Mouse (Mus musculus): ENCODE results near the gene Zdhhc6. TPM values are rescaled to one million over a fixed set of nuclear protein-coding genes. Genes with fewer than 3 reads are reported as not detected.

The Zdhhc6 gene
- polyA plus RNA-seq, 1 experiment from 2014 or later, result 66.3 TPM

- ATAC-seq (ENCODE audit: low FRiP score) (no peak), DNase-seq (ENCODE audit: low spot score) (no peak)
- H3K4me2 ChIP-seq (replicated peaks), result peak overlapping the region; percentile 92
- no peaks in the 10 kb centered on the region for H3K9me3 ChIP-seq (ENCODE audit: control insufficient read depth, low read length)
- no peaks in the 10 kb centered on the region for H3K27me3 ChIP-seq (ENCODE audit: control insufficient read depth, insufficient read depth, low read length)
- peak overlapping the region; percentile 91 for H3K9ac ChIP-seq
- peaks cover 27% of the 10 kb centered on the region for H3K4me1 ChIP-seq (replicated peaks; ENCODE audit: control insufficient read depth, insufficient read depth, low read length)
- WGBS, result 64% methylated on average over 10 of the region's 10 CpGs
- H3K36me3 ChIP-seq (replicated peaks; ENCODE audit: control insufficient read depth, insufficient read depth), result peaks cover 11% of the 10 kb centered on the region; the same call in 1 of the 2 replicates
- H3K27ac ChIP-seq, result no peak overlapping the region
- peak overlapping the region; percentile 80 for H3K4me3 ChIP-seq (replicated peaks; ENCODE audit: low read length)
Measured at GRCm38 (mm10) chr19:55316901-55317300, 1.1 kb upstream of the Zdhhc6 start.

DNA sequence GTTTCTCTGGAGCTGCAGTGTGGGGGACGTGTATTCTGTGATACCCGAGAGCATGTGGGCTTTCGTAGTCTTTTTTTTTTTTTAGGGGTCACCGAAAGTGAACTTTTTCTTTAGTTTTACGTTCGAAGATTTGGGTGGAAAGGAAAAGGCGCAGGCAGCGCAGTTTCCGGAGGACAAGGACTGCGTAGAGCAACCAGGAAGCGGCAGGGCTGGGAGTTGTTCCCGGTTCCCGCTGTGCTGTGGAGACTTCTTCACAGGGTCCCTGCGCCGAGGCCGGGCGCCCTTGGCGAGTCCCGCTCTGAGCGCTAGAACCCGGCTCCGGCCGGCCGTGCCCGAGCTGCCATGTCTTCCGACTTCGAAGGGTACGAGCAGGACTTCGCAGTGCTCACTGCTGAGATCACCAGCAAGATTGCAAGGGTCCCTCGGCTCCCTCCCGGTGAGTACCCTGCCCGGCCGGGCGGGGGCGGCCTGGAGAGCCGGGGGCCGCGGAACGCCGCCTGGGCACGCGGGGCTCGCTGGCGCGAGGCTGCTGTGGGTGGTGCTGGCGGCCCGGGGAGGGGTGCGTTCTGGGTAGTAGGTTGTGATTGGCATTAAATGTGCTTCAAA, 380 bp upstream of the Zdhhc6 start, which contains the start of gene Vti1a:
Gene Vti1a, plus strand, starts transcription at position 187 of the 606 bp plus-strand sequence.
- H3K27me3 ChIP-seq (ENCODE audit: control insufficient read depth, insufficient read depth, low read length), result no peaks in the 10 kb centered on the region
- ATAC-seq (ENCODE audit: low FRiP score) (peak; percentile 93), DNase-seq (ENCODE audit: low spot score) (peak; percentile 93)
- peak within 1 kb of the TSS; percentile 92 for H3K4me2 ChIP-seq (replicated peaks)
- under 1% methylated on average over 48 of the region's 48 CpGs for WGBS
- peaks cover 27% of the 10 kb centered on the region for H3K4me1 ChIP-seq (replicated peaks; ENCODE audit: control insufficient read depth, insufficient read depth, low read length)
- peak within 1 kb of the TSS; percentile 91 for H3K9ac ChIP-seq
- no peaks in the 10 kb centered on the region for H3K9me3 ChIP-seq (ENCODE audit: control insufficient read depth, low read length)
- H3K4me3 ChIP-seq (replicated peaks; ENCODE audit: low read length), result peak within 1 kb of the TSS; percentile 80
- peak within 1 kb of the TSS; percentile 85 for H3K27ac ChIP-seq
- H3K36me3 ChIP-seq (replicated peaks; ENCODE audit: control insufficient read depth, insufficient read depth), result peaks cover 18% of the 10 kb centered on the region; the same call in 1 of the 2 replicates

GRCm38 (mm10) chr19:55313649-55314048, 2.2 kb downstream of the Zdhhc6 start:
- DNase-seq (ENCODE audit: low spot score), result no peak
- no peak overlapping the region for H3K4me3 ChIP-seq (replicated peaks; ENCODE audit: low read length)
- no peak overlapping the region for H3K9ac ChIP-seq
- no peaks in the 10 kb centered on the region for H3K27me3 ChIP-seq (ENCODE audit: control insufficient read depth, insufficient read depth, low read length)
- no peak overlapping the region for H3K27ac ChIP-seq
- H3K9me3 ChIP-seq (ENCODE audit: control insufficient read depth, low read length), result no peaks in the 10 kb centered on the region
- WGBS, result 100% methylated on average over 2 of the region's 2 CpGs
- no peak for ATAC-seq (ENCODE audit: low FRiP score)
- H3K4me2 ChIP-seq (replicated peaks), result no peak overlapping the region
- H3K36me3 ChIP-seq (replicated peaks; ENCODE audit: control insufficient read depth, insufficient read depth), result peaks cover 43% of the 10 kb centered on the region
- peaks cover 27% of the 10 kb centered on the region for H3K4me1 ChIP-seq (replicated peaks; ENCODE audit: control insufficient read depth, insufficient read depth, low read length)

DNA sequence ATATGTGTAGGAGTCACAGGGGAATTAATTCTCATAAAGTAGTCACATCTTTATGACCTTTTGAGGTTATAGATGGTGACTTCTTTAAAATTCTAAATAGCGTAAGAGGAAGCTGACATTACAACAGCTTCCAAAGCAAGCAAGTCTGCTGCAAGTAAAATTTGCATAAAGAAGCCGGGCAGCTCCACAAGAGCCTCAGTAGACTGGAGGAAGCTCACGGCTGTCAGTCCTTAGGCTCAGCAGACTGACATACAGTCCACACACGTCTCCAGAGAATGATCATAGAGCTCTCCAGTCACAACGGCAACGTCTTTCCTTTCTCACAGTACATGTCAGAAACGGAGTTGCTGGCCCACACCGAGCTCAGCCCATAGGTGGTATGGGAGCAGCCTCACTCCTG, 4.0 kb downstream of the Zdhhc6 start:
- H3K4me1 ChIP-seq (replicated peaks; ENCODE audit: control insufficient read depth, insufficient read depth, low read length), result peaks cover 23% of the 10 kb centered on the region
- H3K27me3 ChIP-seq (ENCODE audit: control insufficient read depth, insufficient read depth, low read length), result no peaks in the 10 kb centered on the region
- H3K4me3 ChIP-seq (replicated peaks; ENCODE audit: low read length), result no peak overlapping the region
- DNase-seq (ENCODE audit: low spot score), result no peak
- no peaks in the 10 kb centered on the region for H3K9me3 ChIP-seq (ENCODE audit: control insufficient read depth, low read length)
- ATAC-seq (ENCODE audit: low FRiP score), result no peak
- H3K9ac ChIP-seq, result no peak overlapping the region
- WGBS, result 95% methylated on average over 8 of the region's 8 CpGs
- no peak overlapping the region for H3K4me2 ChIP-seq (replicated peaks)
- H3K27ac ChIP-seq, result no peak overlapping the region
- H3K36me3 ChIP-seq (replicated peaks; ENCODE audit: control insufficient read depth, insufficient read depth), result peaks cover 59% of the 10 kb centered on the region

DNA sequence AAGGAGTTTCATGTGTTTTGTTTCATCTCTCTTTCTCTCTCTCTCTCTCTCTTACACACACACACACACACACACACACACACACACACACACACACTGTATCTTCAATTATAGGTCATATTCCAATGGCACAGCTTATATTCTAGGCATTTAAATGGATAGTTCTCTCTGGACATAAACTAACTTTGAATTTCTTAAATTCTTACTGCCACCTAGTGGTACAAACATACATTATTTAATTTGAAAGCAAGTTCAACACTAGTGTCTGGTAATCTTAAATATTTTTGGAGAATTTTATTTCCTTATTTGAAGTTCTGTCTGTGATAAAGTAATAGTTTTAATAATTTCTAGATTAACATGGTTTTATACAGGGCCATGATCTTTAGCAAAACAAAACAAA, 10.8 kb downstream of the Zdhhc6 start:
- no peak overlapping the region for H3K4me2 ChIP-seq (replicated peaks)
- DNase-seq (ENCODE audit: low spot score) (peak; percentile 56), ATAC-seq (ENCODE audit: low FRiP score) (no peak)
- no peak overlapping the region for H3K4me3 ChIP-seq (replicated peaks; ENCODE audit: low read length)
- peaks cover 84% of the 10 kb centered on the region for H3K36me3 ChIP-seq (replicated peaks; ENCODE audit: control insufficient read depth, insufficient read depth)
- no peaks in the 10 kb centered on the region for H3K4me1 ChIP-seq (replicated peaks; ENCODE audit: control insufficient read depth, insufficient read depth, low read length)
- H3K9ac ChIP-seq, result no peak overlapping the region
- no peaks in the 10 kb centered on the region for H3K9me3 ChIP-seq (ENCODE audit: control insufficient read depth, low read length)
- H3K27ac ChIP-seq, result no peak overlapping the region
- H3K27me3 ChIP-seq (ENCODE audit: control insufficient read depth, insufficient read depth, low read length), result no peaks in the 10 kb centered on the region

DNA sequence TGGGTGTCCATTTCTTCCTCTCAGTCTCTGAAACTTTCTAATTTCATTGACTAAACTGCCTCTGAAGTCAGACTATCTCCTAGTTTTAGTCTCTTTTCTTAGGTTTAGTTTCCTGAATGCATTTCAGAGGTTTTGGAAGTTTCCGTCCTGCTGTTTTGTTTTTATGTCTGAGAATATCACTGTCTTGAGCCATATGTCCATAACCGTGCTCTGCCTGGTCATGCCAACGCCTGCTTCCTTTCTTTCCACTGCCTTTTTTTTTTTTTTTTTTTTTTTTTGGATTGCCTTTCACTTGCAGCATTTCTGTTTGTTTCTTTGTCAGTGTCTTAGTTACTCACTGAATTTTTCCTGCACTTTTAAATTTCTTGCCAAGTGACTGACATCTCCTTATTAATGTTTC, 15.3 kb downstream of the Zdhhc6 start:
- 93% methylated on average over 3 of the region's 3 CpGs for WGBS
- Histone ChIP-seq H3K4me2 (replicated peaks) (no peak overlapping the region), H3K9ac (no peak overlapping the region), H3K36me3 (replicated peaks; ENCODE audit: control insufficient read depth, insufficient read depth) (peaks cover 84% of the 10 kb centered on the region), H3K4me1 (replicated peaks; ENCODE audit: control insufficient read depth, insufficient read depth, low read length) (no peaks in the 10 kb centered on the region), H3K4me3 (replicated peaks; ENCODE audit: low read length) (no peak overlapping the region), H3K27me3 (ENCODE audit: control insufficient read depth, insufficient read depth, low read length) (no peaks in the 10 kb centered on the region), H3K9me3 (ENCODE audit: control insufficient read depth, low read length) (no peaks in the 10 kb centered on the region), H3K27ac (no peak overlapping the region)
- DNase-seq (ENCODE audit: low spot score), result no peak
- no peak for ATAC-seq (ENCODE audit: low FRiP score)

GRCm38 (mm10) chr19:55299378-55299777, 16.5 kb downstream of the Zdhhc6 start:
- Histone ChIP-seq H3K4me2 (replicated peaks) (no peak overlapping the region), H3K27ac (no peak overlapping the region)
- WGBS, result 100% methylated on average over 1 of the region's 1 CpGs

DNA sequence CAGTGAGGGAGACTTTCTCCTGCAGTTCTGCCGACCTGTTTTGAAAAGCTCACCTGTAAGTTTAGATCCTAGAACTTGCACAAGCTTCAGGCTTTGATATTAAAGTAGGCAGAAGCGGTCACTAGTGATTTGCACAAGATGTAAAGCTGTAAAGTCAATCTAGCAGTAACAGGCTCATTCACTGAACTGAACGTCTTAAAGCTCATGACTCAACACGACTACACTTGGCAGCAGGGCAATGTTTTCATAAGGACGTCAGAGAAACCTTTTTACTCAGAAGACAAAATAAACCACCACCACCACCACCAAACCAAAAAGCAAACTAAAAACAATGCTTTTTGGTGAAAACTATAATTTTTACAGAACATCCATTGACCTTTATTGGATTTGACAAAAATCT, 17.9 kb downstream of the Zdhhc6 start:
- H3K4me2 ChIP-seq (replicated peaks), result no peak overlapping the region
- H3K9me3 ChIP-seq (ENCODE audit: control insufficient read depth, low read length), result no peaks in the 10 kb centered on the region
- ATAC-seq (ENCODE audit: low FRiP score) (no peak), DNase-seq (ENCODE audit: low spot score) (no peak)
- no peaks in the 10 kb centered on the region for H3K27me3 ChIP-seq (ENCODE audit: control insufficient read depth, insufficient read depth, low read length)
- H3K9ac ChIP-seq, result no peak overlapping the region
- WGBS, result 92% methylated on average over 5 of the region's 5 CpGs
- H3K4me1 ChIP-seq (replicated peaks; ENCODE audit: control insufficient read depth, insufficient read depth, low read length), result no peaks in the 10 kb centered on the region
- H3K4me3 ChIP-seq (replicated peaks; ENCODE audit: low read length), result no peak overlapping the region
- no peak overlapping the region for H3K27ac ChIP-seq
- peaks cover 79% of the 10 kb centered on the region for H3K36me3 ChIP-seq (replicated peaks; ENCODE audit: control insufficient read depth, insufficient read depth)

More at GRCm38 (mm10) chr19:55299378-55299777, 16.5 kb downstream of the Zdhhc6 start:
- Histone ChIP-seq H3K27me3 (ENCODE audit: control insufficient read depth, insufficient read depth, low read length) (no peaks in the 10 kb centered on the region), H3K4me3 (replicated peaks; ENCODE audit: low read length) (no peak overlapping the region), H3K9me3 (ENCODE audit: control insufficient read depth, low read length) (no peaks in the 10 kb centered on the region), H3K36me3 (replicated peaks; ENCODE audit: control insufficient read depth, insufficient read depth) (peaks cover 93% of the 10 kb centered on the region), H3K9ac (no peak overlapping the region), H3K4me1 (replicated peaks; ENCODE audit: control insufficient read depth, insufficient read depth, low read length) (no peaks in the 10 kb centered on the region)
- no peak for ATAC-seq (ENCODE audit: low FRiP score)
- DNase-seq (ENCODE audit: low spot score), result no peak

GRCm38 (mm10) chr19:55297489-55297888, 18.3 kb downstream of the Zdhhc6 start:
- Histone ChIP-seq H3K27ac (no peak overlapping the region), H3K4me3 (replicated peaks; ENCODE audit: low read length) (no peak overlapping the region), H3K9ac (no peak overlapping the region), H3K27me3 (ENCODE audit: control insufficient read depth, insufficient read depth, low read length) (no peaks in the 10 kb centered on the region), H3K4me1 (replicated peaks; ENCODE audit: control insufficient read depth, insufficient read depth, low read length) (no peaks in the 10 kb centered on the region), H3K4me2 (replicated peaks) (no peak overlapping the region), H3K36me3 (replicated peaks; ENCODE audit: control insufficient read depth, insufficient read depth) (peaks cover 74% of the 10 kb centered on the region), H3K9me3 (ENCODE audit: control insufficient read depth, low read length) (no peaks in the 10 kb centered on the region)
- DNase-seq (ENCODE audit: low spot score), result no peak
- 98% methylated on average over 2 of the region's 2 CpGs for WGBS
- ATAC-seq (ENCODE audit: low FRiP score), result no peak

DNA sequence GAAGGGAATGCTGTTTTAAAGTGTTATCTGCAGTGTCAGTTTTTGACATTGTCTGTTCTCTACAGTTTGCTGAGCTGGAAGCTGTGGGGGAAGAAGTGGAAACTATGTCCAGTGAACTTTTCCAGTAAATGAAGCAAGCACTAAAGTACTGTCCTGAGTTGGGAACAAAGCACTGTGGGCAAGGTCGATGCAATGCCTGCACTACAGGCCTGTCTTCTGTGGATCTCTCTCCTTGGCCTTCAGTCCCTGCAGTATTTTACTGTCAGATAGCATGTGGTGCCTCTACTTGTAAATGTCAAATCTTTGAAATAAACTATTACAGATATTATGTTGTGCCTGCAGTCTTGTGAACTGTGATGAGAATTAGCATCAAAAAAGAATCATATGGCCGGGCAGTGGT, 19.5 kb downstream of the Zdhhc6 start:
- no peak overlapping the region for H3K4me2 ChIP-seq (replicated peaks)
- no peaks in the 10 kb centered on the region for H3K27me3 ChIP-seq (ENCODE audit: control insufficient read depth, insufficient read depth, low read length)
- 95% methylated on average over 2 of the region's 2 CpGs for WGBS
- H3K4me3 ChIP-seq (replicated peaks; ENCODE audit: low read length), result no peak overlapping the region
- no peak for ATAC-seq (ENCODE audit: low FRiP score)
- no peaks in the 10 kb centered on the region for H3K9me3 ChIP-seq (ENCODE audit: control insufficient read depth, low read length)
- peaks cover 62% of the 10 kb centered on the region for H3K36me3 ChIP-seq (replicated peaks; ENCODE audit: control insufficient read depth, insufficient read depth)
- no peak for DNase-seq (ENCODE audit: low spot score)
- H3K27ac ChIP-seq, result no peak overlapping the region
- no peak overlapping the region for H3K9ac ChIP-seq
- no peaks in the 10 kb centered on the region for H3K4me1 ChIP-seq (replicated peaks; ENCODE audit: control insufficient read depth, insufficient read depth, low read length)

Measured in hindbrain, embryonic 14.5 days (tissue).